Mouse (Mus musculus): ENCODE data around the gene Il1a.
A peak's percentile ranks its signal among the peaks of the same experiment; 100 is the strongest.

Gene Il1a

GRCm38 (mm10) chr2:129309836-129310235 is at the start of gene Il1a:
Il1a (minus strand) TSS chr2:129309972.
- no peak for DNase-seq

- DNase-seq = no peak
Observed at GRCm38 (mm10) chr2:129338138-129338621, 28.4 kb upstream of the Il1a start.

- no peak for DNase-seq
Observed at GRCm38 (mm10) chr2:129333471-129333870, 23.7 kb upstream of the Il1a start.

- no peak for DNase-seq
Observed at GRCm38 (mm10) chr2:129330540-129330939, 20.8 kb upstream of the Il1a start.

- no peak for DNase-seq
Observed at GRCm38 (mm10) chr2:129330024-129330423, 20.3 kb upstream of the Il1a start.

- DNase-seq = no peak
Observed at GRCm38 (mm10) chr2:129328238-129328637, 18.5 kb upstream of the Il1a start.

- DNase-seq = no peak
Observed at GRCm38 (mm10) chr2:129324216-129324615, 14.4 kb upstream of the Il1a start.

GRCm38 (mm10) chr2:129322117-129322635 is 12.4 kb upstream of the Il1a start:
- DNase-seq = peak; percentile 14

- DNase-seq = no peak
Observed at GRCm38 (mm10) chr2:129320033-129320605, 10.3 kb upstream of the Il1a start.

GRCm38 (mm10) chr2:129315831-129316230 is 6.1 kb upstream of the Il1a start:
- DNase-seq = no peak

- DNase-seq = no peak
Observed at GRCm38 (mm10) chr2:129314880-129315279, 5.1 kb upstream of the Il1a start.

GRCm38 (mm10) chr2:129313934-129314333 is 4.2 kb upstream of the Il1a start:
- no peak for DNase-seq

GRCm38 (mm10) chr2:129306020-129306419 is 3.8 kb downstream of the Il1a start:
- DNase-seq = no peak

- DNase-seq = no peak
Observed at GRCm38 (mm10) chr2:129297589-129297982, 12.2 kb downstream of the Il1a start.

- peak; percentile 89 for DNase-seq
Observed at GRCm38 (mm10) chr2:129296671-129297588, 12.8 kb downstream of the Il1a start, which contains the start of gene Ckap2l. Ckap2l (minus strand) TSS chr2:129297212.

- DNase-seq = no peak
Observed at GRCm38 (mm10) chr2:129296086-129296485, 13.7 kb downstream of the Il1a start.

GRCm38 (mm10) chr2:129295075-129295474 is 14.7 kb downstream of the Il1a start:
- DNase-seq = no peak

- no peak for DNase-seq
Observed at GRCm38 (mm10) chr2:129273823-129274222, 35.9 kb downstream of the Il1a start.

GRCm38 (mm10) chr2:129270621-129271020 is 39.2 kb downstream of the Il1a start:
- DNase-seq = no peak

- DNase-seq = no peak
Observed at GRCm38 (mm10) chr2:129269986-129270385, 39.8 kb downstream of the Il1a start.

GRCm38 (mm10) chr2:129269161-129269643 is 40.6 kb downstream of the Il1a start:
- DNase-seq = no peak

GRCm38 (mm10) chr2:129267738-129268137 is 42.0 kb downstream of the Il1a start:
- no peak for DNase-seq

- no peak for DNase-seq
Observed at GRCm38 (mm10) chr2:129265316-129265715, 44.5 kb downstream of the Il1a start.

GRCm38 (mm10) chr2:129263073-129263472 is 46.7 kb downstream of the Il1a start:
- no peak for DNase-seq
